Mouse (Mus musculus) spleen, adult 18-20 months (tissue): ENCODE data around the gene Gstt4.
"Not testable (repeated sequence)": the region's sequence is repeated elsewhere in the genome, so short reads cannot be mapped to it uniquely, and the experiment has no call there.

Source experiments
- DNase-seq, 2 experiments: peaks; one replicate each; pipeline ENCODE4 v3.0.0; 2022; ENCODE audit warnings: mixed read lengths in 2 of 2

Gene Gstt4

GRCm38 (mm10) chr10:75822443-75822842, at the start of gene Gstt4:
Gene Gstt4, minus strand, starts transcription at chr10:75822543.
- DNase-seq: no peak

GRCm38 (mm10) chr10:75861587-75861986, 39.2 kb upstream of the Gstt4 start:
- no peak for DNase-seq

- no peak for DNase-seq
Observed at GRCm38 (mm10) chr10:75860746-75861145, 38.4 kb upstream of the Gstt4 start.

GRCm38 (mm10) chr10:75859786-75860470, 37.6 kb upstream of the Gstt4 start, which contains the start of gene Mif:
Gene Mif, minus strand, starts transcription at chr10:75860240.
- DNase-seq: peak; percentile 79 to 88

GRCm38 (mm10) chr10:75859107-75859746, 36.9 kb upstream of the Gstt4 start:
- DNase-seq: no peak

GRCm38 (mm10) chr10:75857598-75857997, 35.3 kb upstream of the Gstt4 start:
- no peak for DNase-seq

- no peak for DNase-seq
Observed at GRCm38 (mm10) chr10:75856976-75857375, 34.6 kb upstream of the Gstt4 start.

- no peak for DNase-seq
Observed at GRCm38 (mm10) chr10:75856155-75856907, 34.0 kb upstream of the Gstt4 start.

GRCm38 (mm10) chr10:75855416-75855981, 33.2 kb upstream of the Gstt4 start:
- DNase-seq: no peak

GRCm38 (mm10) chr10:75854791-75855190, 32.4 kb upstream of the Gstt4 start:
- DNase-seq: no peak

- DNase-seq: no peak
Observed at GRCm38 (mm10) chr10:75854096-75854495, 31.8 kb upstream of the Gstt4 start.

- DNase-seq: peak; percentile 55 to 77
Observed at GRCm38 (mm10) chr10:75853452-75853851, 31.1 kb upstream of the Gstt4 start.

GRCm38 (mm10) chr10:75852539-75853125, 30.3 kb upstream of the Gstt4 start:
- no peak for DNase-seq

GRCm38 (mm10) chr10:75851681-75852080, 29.3 kb upstream of the Gstt4 start:
- DNase-seq: no peak

- no peak for DNase-seq
Observed at GRCm38 (mm10) chr10:75851076-75851475, 28.7 kb upstream of the Gstt4 start.

GRCm38 (mm10) chr10:75848382-75848781, 26.0 kb upstream of the Gstt4 start:
- no peak for DNase-seq

- no peak for DNase-seq
Observed at GRCm38 (mm10) chr10:75845306-75845930, 23.1 kb upstream of the Gstt4 start.

- DNase-seq: no peak
Observed at GRCm38 (mm10) chr10:75844800-75845199, 22.5 kb upstream of the Gstt4 start.

- not testable (repeated sequence) for DNase-seq
Observed at GRCm38 (mm10) chr10:75843898-75844297, 21.6 kb upstream of the Gstt4 start.

GRCm38 (mm10) chr10:75839092-75839491, 16.7 kb upstream of the Gstt4 start:
- no peak for DNase-seq

GRCm38 (mm10) chr10:75837248-75837759, 15.0 kb upstream of the Gstt4 start, which contains the start of gene Gstt2:
Gene Gstt2, minus strand, starts transcription at chr10:75837424.
- DNase-seq: peak; percentile 69 to 79
